Mouse (Mus musculus) c-Kit-positive CD71-negative TER-119-negative erythroid progenitor cells, embryonic 14.5 days (primary cell): Measurements from ENCODE around the gene Sfmbt1.
"Not testable (repeated sequence)": the region's sequence is repeated elsewhere in the genome, so short reads cannot be mapped to it uniquely, and the experiment has no call there.

Experiments
- DNase-seq: peaks from one replicate; pipeline ENCODE4 v3.0.0-alpha.2; 2013; ENCODE audit warnings: low read depth

The Sfmbt1 gene

DNA sequence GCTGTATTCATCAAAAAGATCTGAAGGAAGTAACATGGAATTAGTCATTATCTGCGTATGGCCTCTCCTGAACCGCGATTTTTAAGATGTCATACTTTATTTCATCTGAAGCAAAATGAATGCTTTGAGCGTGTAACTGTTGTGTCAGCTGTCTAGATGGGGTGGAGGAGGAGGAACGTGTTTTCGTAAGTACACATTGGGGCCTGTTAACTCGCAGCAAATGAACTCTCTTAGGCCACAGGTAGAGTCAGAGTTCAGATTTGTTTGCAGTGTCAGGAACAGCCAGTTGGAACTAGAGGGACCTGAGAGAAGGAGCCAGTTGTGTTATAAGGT is 2.3 kb downstream of the Sfmbt1 start:
- DNase-seq: no peak

DNA sequence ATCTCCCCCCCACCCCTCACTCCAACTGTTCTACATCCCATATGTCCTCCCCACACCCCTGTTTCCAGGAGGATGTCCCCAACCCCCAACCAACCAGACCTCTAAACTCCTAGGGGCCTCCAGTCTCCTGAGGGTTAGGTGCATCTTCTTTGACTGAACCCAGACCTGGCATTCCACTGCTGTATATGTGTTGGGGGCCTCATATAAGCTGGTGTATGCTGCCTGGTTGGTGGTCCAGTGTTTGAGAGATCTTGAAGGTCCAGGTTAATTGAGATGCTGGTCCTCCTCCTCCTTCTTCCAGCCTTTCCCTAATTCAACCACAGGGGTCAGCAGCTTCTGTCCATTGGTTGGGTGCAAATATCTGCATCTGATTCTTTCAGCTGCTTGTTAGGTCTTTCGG is 4.0 kb downstream of the Sfmbt1 start:
- not testable (repeated sequence) for DNase-seq

DNA sequence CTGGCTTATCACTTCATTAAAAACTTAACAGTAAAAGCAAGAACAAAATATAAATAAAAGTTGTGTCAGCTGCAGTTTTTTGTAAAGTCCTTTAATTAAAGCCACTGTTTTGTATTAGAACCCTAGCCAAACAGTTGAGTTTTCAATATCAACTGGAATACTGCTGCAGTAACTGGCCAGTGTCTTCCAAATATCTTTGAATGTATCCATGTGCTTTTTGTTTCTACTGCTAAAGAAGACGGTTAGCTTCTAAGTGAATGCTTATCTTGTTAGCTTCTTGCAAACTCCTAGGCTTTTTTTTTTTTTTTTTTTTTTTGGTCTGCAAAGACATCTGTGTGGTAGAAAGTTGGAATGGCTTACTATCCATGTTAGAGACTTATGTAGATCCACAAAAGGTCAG is 4.9 kb downstream of the Sfmbt1 start:
- DNase-seq: no peak

DNA sequence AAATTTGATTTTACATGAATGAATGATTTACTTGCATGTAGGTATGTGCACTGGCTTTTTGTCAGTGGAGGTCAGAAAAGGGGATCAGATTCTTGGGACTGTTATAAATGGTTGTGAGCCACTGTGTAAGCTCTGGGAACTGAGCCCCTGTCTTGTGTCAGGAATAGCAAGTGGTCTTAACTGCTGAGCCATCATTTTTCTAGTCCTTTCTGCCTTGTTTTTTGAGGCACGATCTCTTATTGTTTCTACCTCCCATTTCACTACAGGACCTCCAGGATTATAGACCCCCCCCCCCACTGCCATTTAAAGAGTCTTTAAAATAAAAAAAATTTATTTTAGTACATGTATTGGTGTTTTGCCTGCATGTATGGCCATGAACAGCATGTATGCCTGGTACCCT is 7.2 kb downstream of the Sfmbt1 start:
- DNase-seq: no peak

DNA sequence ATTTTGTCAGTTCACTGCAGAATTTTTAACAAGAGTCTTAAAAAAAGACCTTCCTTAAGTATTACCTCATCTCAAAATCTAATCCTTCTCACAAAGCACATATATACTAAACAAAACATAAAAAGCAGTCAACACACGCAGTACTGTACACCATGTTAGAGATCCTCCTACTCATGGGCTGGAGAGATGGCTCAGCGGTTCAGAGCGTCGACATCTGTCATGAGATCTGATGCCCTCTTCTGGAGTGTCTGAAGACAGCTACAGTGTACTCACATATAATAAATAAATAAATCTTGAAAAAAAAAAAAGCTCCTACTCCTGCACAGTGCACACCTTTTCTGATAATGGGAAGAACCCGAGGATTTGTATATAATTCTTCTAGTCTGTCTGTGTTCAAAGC is 7.8 kb downstream of the Sfmbt1 start:
- no peak for DNase-seq

DNA sequence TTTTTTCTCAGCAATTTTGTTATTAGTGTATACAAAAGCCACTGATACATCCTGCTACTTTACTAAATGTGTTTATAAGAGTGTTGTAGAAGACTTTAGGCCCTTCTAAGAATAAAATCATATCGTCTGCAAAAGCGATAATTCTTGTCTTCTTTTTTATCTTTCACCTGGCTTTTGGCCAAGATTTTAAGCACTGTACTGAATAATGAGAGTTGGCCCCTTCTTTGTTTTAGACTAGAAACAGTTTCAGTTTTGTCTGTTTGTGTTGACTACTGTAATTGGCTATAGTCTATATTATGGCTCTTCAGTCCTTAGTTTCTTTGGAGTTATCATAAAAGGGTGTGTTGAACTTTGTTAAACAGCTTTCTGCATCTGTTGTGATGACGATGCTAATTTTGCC is 17.2 kb downstream of the Sfmbt1 start:
- no peak for DNase-seq

DNA sequence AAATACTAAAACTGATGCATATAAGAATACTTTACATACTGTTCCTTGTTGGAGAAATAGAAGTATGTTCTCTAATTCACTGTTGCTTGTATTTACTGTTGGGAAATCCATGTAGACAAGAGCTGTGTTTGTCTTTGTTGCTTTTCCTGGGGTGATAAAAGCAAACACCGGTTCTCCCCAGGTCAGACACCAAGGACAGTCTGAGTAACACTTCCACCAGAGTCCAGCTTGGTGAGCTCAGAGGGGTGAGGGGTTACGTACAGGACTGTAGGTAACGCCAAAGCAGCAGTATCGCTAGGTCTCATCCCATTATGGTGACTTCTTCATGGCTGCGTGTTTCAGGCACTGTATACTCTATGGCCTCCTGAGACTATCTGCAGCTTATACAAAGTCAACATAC is 20.0 kb downstream of the Sfmbt1 start:
- no peak for DNase-seq

DNA sequence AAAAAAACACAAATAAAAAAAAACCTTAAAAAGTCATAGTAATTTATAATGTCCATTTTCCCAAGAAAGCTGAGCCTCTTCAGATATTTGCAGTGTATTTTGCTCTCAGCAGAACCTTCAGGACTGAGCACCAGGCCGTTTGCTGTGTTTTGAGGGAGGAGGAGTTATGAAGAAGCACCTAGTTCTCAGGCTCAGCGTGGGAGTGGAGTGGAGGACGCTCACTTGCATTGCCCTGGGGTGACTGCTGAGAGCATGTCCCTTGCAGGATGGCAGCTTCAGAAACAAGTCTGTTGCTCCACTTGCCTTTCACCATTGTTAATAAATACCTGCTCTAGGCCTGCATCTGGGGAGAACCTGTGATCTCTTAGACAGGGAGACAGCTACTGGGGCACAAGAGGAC is 21.2 kb downstream of the Sfmbt1 start:
- DNase-seq: no peak

DNA sequence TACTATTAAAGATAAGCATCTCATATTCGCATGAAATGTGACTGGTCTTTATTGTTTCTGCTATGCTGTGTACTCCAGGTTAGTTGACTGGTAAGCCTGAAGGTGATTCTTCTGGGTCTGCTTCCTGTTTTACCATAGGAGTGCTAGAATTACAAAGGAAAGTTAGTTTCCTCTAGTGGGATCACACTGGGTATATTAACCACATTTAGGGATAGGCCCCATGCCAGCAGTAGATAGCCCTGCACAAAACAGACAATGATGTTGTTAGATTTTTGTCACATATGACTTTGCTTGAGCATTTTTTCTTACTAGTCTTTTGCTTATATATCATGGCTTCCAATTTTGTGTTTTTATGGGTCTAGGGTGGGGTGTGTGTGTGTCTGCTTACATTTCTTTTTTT is 21.8 kb downstream of the Sfmbt1 start:
- DNase-seq: no peak

DNA sequence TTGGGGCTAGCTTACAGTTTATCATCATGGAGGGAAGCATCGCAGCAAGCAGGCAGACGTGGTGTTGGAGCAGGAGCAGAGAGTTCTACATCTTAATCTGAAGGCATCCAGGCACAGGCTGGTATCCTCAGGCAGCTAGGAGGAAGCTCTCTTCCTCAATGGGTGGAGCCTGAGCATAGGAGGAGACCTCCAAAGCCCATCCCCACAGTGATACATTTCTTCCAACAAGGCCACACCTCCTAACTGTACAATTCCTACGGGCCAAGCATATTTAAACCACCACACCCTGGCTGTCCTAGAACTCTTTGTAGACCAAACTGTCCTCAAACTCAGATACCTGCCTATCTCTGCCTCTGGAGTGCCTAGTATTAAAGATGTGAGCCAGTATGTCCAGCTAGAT is 29.2 kb downstream of the Sfmbt1 start:
- DNase-seq: no peak

DNA sequence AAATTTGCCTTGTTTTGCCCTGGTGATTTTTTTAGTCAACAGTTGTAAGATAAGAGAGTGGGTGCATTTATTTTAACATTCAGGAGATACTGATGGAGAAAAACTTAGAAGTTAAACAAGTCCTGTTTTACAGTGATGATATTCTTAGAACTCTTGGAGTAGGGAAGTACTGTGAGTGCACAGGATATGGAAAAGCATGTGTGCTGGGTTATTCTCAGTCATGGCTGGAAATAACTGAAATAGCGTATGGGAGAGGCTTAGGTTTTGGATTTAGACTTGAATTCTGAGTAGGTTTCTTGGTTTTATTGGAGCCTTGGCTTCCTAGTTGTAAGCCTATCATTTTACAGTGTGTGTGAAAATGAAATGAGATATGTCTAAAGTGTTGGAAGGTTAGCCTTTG is 31.5 kb downstream of the Sfmbt1 start:
- DNase-seq: no peak

DNA sequence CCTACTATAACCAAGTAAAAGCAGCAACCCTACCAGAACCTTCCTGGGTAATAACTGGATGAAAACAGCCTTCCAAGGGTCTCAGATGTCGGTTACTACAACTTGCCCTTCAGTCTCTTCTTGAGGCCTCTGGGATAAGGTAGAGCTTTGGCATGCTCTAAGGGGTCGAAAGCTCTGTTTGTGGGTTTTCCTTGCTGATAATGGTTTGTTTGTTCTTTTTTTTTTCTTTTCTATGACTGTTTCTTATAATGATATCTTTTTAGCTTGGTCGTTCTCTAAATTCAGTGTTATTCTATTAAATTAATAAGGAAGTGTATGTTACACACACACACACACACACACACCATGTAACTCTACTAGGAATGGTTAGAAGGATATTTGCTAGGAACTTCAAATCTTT is 42.6 kb downstream of the Sfmbt1 start:
- DNase-seq: no peak

DNA sequence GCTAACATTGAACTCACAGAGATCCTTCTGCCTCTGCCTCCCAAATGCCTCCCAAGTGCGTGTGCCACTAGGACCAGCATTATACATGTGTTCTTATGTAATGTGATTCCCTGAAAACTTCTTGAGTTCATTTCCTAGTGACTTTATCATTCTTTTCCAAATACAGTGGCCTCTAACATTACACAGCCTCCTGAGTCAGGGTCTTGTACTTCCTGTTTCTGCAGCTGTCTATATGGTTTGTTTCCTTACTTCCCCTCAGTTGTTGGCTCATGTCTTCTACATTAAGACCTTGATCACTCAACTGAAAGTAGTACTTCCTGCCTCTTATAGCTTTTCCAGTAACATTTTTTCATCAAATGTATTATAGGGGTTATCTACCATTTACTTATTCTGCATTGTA is 46.6 kb downstream of the Sfmbt1 start:
- no peak for DNase-seq

DNA sequence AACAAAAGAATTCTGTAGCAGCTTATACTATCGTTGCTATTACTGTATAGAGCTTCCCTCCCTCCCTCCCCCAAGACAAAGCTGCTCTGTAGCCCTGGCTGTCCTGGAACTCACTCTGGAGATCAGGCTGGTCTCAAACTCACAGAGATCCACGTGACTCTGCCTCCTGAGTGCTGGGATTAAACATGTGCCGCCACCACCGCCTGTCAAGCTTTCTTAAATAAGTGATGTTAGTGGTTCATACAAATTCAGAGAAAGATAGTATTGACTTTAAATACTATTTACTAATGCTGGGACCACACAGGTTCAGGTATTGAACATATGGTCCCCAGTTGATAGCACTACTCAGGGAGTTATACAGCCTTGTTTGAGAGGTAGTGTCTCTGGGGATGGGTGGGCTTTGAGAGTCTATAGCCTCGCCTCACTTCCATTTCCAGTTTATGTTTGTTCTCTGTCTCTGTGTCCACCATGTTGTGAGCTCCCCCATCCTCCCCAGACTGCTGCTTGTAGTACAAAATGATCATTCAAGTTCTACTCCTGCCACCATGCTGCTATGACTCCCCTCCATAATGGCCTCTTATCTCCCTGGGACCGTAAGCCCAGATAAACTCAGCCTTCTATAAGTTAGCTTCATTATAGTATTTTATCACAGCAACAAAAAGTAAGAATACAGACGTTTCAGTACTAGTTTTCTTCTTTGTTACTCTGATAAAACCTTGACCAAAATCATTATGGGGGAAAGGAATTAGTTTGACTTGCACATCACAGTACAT is 47.7 kb downstream of the Sfmbt1 start:
- no peak for DNase-seq

DNA sequence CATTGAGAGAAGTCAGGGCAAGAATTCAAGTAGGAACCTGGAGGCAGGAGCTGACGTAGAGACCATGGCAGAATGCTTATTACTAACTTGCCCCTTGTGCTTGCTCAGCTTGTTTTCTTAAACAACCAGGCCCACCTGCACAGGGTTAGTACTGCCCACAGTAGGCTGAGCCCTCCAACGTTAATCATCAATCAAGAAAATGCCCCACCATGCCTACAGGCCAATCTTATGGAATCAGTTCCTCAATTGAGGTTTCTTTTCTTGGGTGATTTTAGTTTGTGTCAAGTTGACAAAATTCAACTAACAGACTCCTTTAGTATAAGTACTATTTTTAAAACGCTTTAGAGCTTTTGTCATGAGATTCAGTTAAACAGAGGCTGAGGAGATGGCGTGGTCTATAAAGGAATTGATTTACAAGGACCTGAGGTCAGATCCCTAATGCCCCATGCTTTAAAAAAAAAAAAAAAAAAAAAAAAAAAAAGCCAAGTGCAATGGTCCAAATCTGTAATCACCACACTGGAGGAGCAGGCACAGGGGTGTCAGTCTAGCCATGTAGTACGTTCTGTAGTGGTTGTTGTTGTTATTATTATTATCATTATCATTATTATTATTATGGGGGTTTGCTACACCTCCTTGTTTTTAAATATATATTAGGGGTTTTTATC is 48.4 kb downstream of the Sfmbt1 start:
- no peak for DNase-seq

DNA sequence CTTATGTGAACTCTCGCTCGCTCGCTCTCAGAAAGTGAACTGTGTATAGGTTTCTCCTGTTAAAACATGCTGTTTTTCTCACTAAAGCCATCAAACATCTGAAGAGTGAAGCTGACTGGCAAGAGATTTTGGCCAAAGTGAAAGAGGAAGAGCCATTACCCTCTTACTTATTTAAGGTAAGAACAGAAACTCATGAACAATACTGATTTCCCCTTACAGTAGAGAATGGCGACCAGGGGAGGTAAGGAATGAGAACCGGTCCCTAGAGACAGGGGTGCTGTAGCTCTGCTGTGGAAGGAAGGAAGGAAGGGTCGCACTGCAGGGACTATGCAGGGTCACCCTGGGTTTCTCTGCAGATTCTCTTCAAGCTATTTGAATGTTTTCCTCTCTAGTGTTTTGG is 70.0 kb downstream of the Sfmbt1 start:
- no peak for DNase-seq

DNA sequence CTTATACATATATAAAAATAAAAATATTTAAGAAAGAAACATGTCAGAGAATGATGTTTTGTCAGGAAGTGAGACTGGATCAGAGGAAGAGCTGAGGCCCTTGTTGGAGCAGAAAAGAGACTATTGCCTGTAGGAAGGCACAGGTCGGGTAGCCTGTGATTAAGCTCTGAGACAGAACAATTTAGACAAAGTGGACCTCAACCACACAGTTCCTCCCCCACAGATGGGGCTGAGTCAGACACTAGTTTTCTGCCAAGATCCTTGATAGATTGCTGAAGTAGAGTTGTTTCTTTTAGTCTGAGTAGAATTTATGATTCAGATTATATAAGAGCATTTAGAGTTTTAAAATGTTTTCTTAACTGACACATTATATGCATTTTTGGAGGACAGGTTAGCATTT is 74.8 kb downstream of the Sfmbt1 start:
- no peak for DNase-seq

DNA sequence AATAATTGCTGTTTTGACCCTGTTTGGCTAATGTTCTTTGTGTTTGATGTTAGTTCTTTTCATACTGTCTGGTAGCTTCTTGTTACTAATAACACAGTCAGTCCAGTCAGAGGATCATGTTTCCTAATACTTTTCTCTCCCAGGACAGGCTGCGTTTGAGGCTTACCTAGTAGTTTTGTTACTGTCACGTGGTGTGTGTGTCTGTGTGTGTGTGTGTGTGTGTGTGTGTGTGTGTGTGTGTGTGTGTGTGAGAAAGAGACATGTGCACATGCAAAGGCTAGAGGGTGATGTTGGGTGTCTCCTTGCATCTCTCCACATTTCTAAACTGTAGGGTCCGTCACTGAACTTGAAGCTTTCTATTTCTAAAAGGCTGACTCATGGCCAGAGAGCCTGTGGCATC is 78.2 kb downstream of the Sfmbt1 start:
- no peak for DNase-seq

DNA sequence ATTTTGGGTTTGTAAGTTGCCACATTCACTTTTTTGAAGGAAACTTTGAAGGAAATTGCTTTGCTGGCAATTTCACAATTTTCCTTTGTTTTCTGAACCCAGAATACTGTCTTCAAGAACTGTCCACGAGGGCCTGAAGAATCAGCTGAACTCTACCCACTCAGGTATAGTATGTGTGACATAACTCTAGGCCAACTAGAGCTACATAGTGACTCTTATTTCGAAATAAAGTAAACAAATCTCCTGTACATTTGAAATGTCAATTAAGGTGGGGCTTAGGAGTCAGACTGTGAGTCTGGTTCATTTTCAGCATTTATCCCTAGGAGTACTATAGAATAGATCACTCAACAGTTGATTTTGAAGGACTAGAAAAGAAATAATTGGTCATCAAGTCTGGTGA is 87.1 kb downstream of the Sfmbt1 start:
- DNase-seq: no peak

DNA sequence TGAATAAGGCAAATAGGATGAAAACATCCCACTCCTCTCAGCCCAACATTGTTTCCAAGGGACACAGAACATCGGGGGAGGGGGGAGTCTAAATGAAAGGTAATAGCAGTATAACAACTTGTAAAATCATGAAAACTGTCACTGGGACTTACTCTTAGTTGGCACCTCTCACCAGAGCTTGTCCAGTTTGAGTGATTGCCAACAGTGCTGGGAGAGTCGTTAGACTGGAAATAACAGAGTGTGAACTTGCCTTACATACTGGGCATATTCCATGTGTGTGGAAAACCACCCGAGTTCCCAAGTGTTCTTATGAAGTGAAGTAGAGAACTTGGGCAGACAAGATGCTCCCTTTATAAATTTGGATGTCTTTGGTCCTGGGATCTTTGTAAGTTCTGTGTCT is 106.5 kb downstream of the Sfmbt1 start:
- DNase-seq: no peak

DNA sequence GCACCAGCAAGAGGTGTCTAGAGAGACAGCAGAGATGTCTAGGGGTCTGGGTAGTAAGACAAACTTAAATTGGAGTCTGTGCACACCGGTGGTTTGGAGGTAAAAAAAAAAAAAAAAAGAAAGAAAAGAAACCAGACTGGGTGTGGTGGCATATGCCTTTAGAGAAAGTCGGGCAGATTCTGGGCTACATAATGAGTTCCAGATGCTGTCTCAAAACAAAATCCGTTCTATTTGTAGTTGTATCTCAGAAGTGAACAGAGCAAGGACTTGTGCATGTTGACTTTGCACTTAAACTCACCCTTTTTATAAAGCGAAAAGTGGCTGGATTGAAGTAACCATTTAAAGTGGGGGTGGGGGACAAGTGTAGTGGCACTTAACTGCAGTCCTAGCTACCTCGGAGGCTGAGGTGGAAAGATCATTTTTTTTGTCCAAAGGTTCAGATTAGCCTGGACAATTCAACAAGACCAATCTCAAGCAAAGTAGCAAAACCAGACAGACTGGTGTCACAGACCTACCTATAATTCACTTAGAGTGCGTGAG is 109.9 kb downstream of the Sfmbt1 start:
- DNase-seq: no peak

DNA sequence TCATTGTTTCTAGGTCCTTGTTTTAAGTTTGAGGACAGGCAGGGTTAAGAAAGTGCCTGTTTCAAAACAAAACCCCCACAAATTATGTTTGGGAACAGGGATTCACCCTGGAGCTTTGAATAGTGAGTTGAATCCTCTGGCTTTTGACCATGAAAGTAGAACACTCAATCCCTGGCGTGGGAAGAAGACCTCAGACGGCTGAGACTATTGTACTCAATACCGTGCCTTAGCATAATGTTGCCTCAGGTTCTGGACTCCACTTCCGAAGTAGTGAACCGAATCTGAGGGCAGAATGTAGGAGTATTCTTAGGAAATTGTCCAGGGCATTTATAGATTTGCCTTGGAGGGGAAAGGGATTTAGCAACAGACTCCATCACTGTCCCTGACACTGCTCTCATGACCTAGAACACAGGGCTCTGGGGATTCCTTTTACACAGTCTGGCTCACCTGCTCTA is 110.4 kb downstream of the Sfmbt1 start:
- no peak for DNase-seq

DNA sequence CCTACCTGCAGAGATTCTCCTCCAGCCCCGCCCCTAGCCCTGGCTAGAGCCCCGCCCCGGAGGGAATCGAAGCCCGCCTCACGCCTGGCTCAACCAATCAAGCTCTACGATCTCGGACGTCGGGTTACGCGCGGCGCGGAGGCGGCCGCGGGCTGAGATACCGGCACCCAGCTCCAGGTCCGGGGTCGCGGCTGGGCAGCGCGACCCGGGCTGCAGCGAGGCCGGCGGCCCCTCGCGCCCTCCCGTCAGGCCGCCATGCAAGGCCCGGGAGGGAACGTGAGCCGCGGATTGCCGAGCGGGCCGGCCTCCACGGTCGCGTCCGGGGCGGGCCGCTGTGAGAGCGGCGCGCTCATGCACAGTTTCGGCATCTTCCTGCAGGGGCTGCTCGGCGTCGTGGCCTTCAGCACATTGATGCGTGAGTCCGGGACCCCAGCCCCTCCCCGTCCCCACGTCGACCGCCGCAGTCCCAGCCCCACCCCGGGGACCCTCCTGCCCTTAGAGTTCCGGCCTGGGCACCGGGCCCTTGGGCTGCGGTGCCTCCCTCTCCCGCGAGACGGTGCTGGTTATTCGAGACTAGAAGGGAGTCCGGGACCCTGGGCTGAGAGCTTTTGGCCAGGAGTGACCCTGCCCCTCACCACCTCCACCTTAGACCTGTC is 111.0 kb downstream of the Sfmbt1 start, which contains the start of gene Tmem110:
TSS of gene Tmem110 (plus strand) at position 115 of the 656 bp plus-strand sequence.
- DNase-seq: peak; percentile 66
